Mouse (Mus musculus): Measurements from ENCODE around the gene Srpx.
A peak's percentile ranks its signal among the peaks of the same experiment; 100 is the strongest.

Gene Srpx

DNA sequence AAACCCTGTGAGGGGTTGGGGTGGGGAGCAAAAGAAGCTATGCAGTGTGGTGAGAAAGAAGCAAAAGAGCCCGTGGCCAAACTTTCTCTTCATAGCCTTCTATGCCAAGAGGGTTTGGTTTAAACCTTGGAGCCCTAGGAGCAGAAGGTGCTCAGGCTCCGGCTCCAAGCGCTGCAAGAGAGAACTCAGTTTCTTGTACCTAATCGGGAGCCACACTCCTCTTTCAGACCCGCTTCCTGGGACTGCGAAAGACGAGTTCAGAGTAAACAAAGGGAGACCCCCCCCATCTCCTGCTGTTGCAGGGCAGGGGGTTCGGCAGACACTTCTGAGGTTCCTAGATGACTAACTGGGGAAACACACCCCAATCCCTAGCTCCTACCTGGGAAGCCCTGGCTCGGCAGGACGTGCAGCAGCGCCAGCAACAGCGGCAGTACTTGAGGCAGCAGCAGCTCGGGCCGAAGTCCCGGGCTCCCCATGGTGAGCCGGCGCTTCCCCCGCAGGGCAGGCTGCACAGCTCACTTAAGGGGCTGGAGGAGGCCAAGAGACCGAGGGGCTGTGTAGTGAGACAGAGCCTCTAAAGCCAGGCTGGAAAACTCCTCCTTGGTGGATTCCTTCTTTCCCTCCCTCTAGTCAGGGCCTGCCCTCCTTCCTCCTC, at the start of gene Srpx:
Srpx (minus strand) TSS at position 645 of the 655 bp plus-strand sequence.
- no peak for DNase-seq (ENCODE audit: low spot score in 2 of 2)

DNA sequence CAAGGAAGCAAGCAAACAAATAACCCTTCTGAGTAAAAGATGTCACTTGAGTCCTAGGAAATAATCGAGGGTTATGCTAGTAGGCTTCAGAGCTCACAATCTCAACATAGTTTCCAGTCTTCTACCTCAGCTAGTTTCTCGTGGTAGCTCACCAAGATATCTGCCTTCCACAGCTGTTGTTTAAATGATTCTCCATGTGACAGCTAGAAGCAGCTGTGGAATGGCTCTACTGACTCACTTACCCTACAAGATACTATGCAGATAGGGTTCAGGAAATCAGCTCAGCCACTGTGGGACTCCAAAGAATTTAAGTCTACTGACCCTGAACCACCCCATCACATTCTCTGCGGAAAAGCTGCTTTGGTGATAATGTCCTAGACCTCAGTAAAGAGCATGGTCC, 34.9 kb upstream of the Srpx start:
- no peak for DNase-seq (ENCODE audit: low spot score in 2 of 2)

DNA sequence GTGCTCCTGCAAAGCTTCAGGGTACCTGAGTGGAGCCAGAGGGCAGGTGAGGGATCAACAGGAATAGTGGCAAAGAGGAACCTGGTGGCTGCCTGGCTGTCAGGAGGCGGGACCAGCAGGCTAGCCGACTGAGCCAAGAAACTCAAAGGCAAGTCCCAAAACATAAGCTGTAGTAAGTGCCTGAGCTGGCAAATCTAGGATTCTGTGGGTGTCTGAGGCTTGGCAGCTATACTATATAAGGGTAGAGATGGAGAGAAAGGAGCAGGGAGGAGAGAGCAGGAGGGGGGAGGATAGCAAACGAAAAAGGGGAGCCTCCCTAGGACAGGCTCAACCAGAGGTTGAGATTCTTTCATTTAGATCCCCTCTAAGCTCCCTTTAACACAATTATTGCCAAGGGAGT, 1.7 kb downstream of the Srpx start:
- DNase-seq (ENCODE audit: low spot score in 2 of 2): peak; percentile 31 to 37

DNA sequence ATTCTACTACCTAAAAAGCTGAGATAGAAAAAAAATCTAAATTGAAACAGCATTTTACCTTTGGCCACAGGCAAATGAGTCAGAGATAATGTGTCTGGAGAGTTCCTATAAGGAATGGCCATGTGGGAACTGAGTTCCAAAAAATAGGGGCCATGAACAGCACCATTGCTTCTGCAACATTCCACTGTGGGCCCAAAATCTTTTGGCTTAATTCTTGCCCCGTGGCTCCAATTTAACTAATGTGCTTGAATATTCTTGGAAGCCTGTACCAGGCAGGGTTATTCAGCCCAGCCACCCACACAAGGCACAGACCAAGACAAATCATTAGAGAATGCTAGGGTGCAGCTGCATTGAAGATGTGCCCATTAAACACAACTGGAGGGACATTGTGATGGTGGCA, 6.8 kb downstream of the Srpx start:
- DNase-seq (ENCODE audit: low spot score in 2 of 2): no peak

DNA sequence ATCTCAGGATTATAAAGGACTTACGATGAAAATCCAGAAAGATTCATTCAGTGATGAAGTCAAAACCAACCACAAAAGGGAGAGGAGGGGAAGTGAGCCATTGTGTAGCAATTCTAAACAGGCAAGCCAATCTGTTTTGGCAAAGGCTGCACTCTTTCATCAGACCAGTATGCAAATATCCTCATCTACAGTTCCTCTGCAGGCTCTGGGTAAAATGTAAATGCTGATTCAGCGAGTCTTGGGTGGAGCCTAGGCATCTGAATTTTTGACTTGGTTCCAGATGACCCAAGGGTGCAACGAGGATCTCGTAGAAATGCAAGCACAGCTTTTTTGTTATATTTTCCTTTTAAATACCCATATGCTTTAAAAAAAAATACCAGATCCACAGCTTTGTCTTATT, 9.0 kb downstream of the Srpx start:
- DNase-seq (ENCODE audit: low spot score in 2 of 2): no peak

DNA sequence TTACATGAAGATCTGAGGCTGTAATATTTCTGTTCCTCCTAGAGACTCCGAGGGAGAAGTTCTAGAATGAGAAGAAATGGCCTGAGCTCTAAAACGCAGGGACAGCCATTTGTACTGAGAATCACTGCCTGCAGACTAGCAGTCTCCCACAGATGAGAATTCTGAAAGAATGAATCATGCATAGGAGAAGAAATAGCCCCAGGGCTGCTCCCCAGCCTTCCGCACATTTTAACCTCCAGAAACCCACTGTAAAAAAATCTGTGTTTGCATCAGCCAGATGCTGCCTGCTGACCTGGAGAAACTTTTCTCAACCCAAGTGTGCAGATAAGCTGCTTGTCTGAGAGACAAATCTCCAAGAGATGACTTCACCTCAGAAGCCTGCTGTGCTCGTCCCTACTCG, 12.0 kb downstream of the Srpx start:
- no peak for DNase-seq (ENCODE audit: low spot score in 2 of 2)

DNA sequence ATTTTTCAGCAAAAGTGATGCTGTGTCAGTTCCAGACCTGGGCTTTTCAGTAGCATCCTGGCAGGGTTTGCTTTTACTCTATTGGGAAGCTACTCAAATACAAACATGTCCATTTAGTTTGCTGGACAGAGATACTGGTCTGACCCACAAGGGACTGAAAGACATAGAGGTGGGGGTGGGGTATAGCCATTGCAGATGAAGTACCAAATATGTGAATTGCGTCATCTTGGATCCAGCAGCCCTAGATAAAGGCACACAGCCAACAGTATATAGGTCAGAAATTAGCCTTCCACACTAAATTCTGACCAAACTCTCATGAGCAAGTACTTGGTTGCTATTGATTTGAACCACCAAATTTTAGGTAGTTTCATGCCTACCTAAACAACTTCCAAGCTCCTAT, 14.8 kb downstream of the Srpx start:
- DNase-seq (ENCODE audit: low spot score in 2 of 2): no peak

DNA sequence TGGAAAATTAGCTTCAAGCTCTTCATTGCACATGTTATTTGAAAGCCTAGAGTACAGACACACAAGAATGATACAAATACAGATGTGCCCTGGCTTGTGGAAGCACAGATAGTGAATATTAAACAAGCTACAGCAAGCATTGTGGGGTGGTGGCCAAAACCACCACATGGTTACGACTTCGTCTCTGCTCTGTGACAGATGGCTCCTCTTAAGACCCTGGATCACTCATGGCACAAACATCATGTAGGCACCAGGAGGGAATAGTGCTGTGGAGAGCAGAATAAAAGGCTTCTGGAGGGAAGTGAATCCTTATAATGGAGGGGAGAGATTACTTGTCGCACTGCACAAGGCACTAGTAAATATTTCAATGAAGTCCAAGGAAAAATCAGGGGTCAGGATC, 21.7 kb downstream of the Srpx start:
- DNase-seq (ENCODE audit: low spot score in 2 of 2): no peak

DNA sequence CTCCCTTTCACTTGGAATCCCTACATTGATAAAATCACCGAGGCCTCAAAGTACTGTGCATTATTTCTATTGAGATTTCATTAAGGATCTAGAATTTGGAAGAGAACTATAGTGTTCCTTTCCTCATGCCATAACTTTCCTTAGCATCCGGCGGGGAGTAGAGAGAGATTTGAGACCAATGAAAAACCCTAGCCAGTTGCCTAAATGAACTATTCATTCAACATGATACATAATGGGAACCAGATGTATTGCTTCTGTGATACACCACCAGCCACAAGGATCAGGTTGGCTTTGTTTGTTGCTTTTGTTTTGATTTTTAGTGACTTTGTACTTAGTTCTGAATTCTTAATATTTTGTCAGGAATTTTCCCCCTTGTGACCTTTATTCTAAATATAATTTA, 37.1 kb downstream of the Srpx start:
- DNase-seq (ENCODE audit: low spot score in 2 of 2): no peak

DNA sequence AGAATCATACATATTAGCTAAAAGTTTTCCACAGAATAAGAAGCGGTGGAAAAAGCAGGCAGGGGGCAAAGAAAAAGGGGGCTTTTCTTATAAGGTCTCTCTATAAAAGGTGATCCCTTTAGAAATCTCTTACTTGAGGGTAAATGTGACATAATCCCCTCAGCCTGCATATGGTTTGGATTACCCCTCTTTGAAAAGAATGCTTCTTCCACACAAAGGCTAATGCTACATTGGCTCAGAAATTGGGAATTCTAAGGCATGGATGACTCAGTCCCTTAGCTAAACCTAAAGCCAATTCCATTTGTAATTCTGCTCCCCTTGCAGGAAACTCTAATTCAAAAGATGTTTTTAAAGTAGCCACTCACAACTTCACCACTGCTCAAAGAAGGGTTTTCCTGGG, 37.5 kb downstream of the Srpx start:
- DNase-seq (ENCODE audit: low spot score in 2 of 2): no peak

DNA sequence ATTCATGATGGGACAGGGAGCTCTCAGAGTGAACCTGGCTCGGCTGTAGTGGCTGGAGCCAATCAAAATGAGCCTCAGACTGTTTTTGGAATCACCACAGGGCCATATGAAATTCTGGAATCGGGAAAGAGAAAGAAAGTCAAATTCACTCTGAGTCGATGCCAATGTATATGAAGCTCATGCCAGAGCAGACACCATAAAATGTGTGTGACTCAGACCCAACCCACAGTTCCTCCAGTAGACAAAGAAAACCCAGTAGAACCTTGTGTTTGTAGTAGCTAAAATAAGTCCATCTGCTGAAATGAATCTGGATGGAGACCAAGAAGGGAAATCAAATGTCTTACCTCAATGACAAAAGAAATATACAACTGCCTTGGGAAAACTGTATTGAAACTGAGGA, 43.5 kb downstream of the Srpx start:
- no peak for DNase-seq (ENCODE audit: low spot score in 2 of 2)

DNA sequence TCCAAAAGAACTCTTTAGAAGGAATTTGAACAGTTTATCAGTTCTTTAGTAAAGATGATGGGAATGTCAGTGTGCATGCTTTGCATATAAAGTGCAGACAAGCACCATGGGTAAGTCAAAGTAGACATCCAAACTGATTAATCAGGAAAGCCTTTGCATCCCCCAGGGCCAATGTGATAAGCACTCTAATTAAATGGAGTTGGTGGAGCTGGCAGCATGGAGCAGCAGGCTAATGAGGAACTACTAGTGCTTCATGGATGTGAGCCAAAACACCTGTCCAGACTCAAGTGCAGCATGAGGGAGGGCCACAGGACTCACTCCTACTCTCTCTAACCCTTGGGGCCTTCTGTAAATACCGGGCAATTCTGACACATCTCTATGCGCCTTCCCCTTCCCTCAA, 46.0 kb downstream of the Srpx start:
- no peak for DNase-seq (ENCODE audit: low spot score in 2 of 2)

DNA sequence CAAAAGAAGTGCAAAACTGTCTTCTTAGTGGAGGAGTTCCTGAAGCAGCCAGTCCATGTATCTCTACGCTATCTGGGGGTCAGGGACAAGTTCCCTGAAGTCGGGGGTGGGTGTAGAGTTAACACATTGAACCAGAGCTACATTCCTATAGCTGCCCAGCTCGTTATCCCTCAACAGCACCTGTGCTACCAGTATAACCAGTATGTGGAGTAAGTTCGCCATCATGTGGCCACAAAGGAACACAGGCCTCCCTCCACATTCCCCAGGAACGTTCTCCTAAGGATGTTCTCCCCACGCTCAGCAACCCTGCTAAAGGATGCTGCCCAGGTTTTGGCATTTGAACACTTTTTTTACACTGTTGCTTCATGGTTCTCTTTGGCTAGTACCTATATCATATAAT, 46.8 kb downstream of the Srpx start:
- peak; percentile 58 to 60 for DNase-seq (ENCODE audit: low spot score in 2 of 2)

DNA sequence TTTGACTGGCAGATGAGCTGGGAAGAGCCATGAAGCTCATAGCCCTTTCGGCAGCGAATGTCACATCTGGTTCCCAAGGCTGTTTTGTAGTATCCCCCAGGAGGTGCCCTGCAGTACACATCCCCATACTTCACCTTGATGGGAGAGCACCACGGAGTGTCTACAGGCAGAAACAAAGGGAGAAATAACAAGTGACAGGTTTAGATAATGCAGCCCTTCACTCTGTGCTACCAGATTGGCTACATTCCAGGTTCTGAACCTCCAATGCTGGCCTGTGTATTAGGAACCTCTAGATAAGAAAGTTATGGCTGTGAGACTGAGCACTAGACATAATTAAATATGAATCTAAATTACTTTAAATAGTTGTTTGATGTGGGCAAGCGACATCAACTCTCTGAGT, 48.1 kb downstream of the Srpx start:
- no peak for DNase-seq (ENCODE audit: low spot score in 2 of 2)

DNA sequence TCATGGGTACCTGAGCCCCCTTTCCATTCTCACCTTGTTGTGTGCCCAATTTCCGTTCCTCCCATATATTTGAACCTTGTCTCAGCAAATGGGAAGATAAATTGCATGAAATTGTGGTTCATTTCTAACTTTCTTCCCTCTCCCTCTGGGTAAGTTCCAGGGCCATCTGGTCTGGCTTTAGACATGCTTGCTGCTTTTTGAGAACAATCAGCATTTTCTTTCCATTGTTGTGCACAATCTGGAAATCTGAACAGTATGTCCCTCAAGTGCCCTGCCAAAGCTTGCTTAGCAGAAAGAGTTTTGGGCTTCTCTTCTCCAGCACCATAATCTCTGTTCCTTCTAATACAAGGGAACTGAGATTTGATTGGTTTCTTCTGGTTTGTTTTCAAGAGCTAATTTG, 53.7 kb downstream of the Srpx start:
- peak; percentile 22 to 23 for DNase-seq (ENCODE audit: low spot score in 2 of 2)

DNA sequence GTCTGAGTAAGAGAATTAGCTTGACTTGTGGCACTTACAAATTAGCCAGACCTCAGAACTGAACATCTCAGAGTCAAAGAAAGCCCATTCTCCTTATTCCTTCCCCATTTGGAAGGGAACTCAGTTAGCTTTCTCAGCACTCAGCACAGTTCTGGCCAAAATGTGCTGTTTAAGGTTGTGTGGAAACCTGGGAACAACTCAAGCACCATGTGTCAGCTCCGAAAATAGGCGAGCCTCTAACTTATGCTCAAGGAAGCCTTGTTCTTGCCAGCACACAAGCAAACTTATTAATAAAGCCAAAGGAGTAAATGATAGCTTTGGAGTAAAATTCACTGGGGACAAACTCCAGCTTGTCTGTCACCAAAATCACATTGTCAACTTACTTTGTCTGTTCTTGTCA, 54.1 kb downstream of the Srpx start:
- DNase-seq (ENCODE audit: low spot score in 2 of 2): no peak

DNA sequence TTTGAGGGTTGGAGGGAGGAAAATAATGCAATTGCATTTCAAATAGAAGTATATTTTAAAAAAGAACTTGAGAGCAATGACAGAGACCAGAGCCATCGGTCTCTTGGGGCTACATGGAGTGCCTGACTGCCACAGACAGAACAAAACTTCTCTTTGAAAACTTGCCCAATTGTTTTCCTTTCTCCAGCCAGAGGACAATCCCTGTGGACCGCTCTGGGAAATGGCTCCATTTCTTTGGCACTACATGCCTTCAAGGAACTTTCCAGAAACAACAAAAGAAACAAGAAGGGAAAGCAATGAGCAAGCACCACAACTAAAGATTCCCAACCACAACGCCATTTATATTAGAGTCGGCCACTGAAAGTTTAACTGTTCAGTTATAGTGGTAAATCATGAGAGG, 55.3 kb downstream of the Srpx start:
- no peak for DNase-seq (ENCODE audit: low spot score in 2 of 2)

DNA sequence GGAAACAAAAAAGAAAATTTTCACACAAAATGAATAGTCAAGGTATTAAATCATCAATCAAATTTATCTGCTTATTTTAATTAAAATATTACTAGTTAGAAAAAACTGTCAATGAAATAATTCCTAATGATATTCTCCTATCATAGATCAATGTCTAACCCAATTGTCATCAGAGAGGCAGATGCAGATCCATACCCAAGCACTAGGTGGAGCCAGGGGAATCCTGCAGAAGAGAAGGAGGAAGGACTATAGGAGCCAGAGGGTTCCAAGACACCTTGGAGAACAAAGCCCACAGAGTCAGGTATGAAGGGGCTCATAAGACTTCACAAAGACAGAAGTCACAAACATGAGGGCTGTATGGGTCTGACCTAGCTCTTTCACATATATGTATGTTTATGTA, 82.8 kb downstream of the Srpx start:
- DNase-seq (ENCODE audit: low spot score in 2 of 2): no peak

DNA sequence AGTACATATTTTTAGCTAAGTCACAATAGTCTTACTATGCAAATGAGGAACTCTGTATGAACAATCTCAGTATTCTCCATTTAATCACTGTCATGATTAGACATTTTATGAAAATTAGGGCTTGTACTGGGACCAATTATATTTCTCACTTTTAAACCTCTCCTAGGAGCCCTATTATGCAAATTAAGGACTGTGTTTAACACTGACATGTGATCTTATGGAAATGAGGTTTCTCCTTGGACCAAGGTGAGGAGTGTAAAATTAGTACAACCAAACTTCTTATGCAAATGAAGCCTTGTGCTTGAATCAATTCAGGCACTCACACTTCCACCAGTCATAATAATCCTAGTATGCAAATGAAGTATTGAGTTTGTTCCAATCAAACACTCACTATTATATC, 107.3 kb downstream of the Srpx start:
- no peak for DNase-seq (ENCODE audit: low spot score in 2 of 2)

DNA sequence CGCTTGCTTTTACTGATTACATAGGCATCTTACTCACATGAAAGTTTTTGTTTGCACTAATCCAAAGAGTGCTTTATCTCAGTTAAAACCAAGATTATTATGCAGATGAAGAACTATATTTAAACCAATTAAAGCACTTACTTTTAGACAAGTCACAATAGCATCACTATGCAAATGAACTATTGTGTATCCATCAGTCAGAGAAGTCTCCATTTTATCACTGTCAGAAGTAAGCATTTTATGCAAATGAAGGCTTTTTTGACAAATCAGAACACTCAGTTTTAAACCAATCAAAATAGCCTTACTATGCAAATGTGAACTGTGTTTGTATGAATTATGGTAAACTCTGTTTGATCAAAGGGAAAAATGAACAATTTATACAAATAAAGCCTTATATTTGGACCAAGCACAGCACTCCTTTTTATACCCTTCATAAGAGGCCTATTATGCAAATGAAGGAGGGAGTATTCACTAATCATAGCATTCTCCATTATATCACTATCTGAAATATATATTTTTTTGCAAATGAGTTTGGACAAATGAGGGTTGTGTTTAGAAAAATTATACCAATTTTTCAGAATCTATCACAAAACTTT, 109.7 kb downstream of the Srpx start:
- DNase-seq (ENCODE audit: low spot score in 2 of 2): no peak

DNA sequence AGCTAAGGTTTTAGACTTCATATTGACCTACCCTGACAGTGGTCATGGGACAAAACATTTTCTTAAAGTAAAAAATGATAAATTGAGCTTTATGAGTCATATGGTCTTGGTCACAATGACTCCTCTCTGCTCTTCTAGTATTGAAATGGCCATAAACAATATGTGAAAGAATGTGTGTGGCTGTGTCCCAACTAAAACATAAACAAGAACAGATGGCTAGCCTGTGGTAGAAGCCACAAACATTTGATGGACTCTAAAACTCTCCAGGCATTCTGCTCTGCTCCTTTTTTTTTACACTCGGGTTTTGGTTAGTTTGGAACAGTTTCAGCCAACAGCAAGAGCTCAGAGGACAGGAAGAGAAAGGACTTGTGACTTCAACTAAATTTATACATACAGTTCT, 111.6 kb downstream of the Srpx start:
- no peak for DNase-seq (ENCODE audit: low spot score in 2 of 2)

DNA sequence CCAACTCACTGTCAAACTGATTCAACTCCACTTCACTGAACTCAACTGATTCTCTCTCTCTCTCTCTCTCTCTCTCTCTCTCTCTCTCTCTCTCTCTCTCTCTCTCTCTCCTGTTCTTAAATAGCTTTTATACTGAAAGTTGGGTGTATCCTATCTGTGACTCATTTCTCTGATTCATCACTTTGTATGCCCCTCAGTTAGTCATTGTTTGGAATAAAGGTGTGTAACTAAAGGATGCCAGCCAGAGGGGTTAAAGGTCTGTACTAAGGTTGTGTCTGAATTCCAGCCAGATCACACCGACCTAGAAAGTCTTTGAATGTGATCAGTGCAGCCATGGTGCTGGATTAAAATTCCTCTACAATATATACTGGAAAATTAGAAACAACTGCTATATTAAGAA, 116.8 kb downstream of the Srpx start:
- no peak for DNase-seq (ENCODE audit: low spot score in 2 of 2)

Data from right cerebral cortex, postnatal 10 days (tissue).